Mouse (Mus musculus) kidney, postnatal 25 days (tissue): Measurements from ENCODE around the gene Smim11.

Experiments used
- DNase-seq, 2 experiments: peaks; one replicate each; pipeline ENCODE4 v3.0.0; 2021; ENCODE audit warnings: mixed read lengths in 2 of 2

Smim11 gene

GRCm38 (mm10) chr16:92300649-92301411, at the start of gene Smim11:
Gene Smim11, plus strand, starts transcription at chr16:92301286.
- DNase-seq = peak; percentile 96 to 97

- no peak for DNase-seq
These were observed 46.8 kb upstream of the Smim11 start for GRCm38 (mm10) chr16:92254316-92254715.

- DNase-seq = no peak
These were observed 33.2 kb upstream of the Smim11 start for GRCm38 (mm10) chr16:92267861-92268260.

- no peak for DNase-seq
These were observed 26.6 kb upstream of the Smim11 start for GRCm38 (mm10) chr16:92274516-92274915.

GRCm38 (mm10) chr16:92275526-92275925, 25.6 kb upstream of the Smim11 start:
- no peak for DNase-seq

- DNase-seq = no peak
These were observed 18.4 kb upstream of the Smim11 start for GRCm38 (mm10) chr16:92282671-92283070.

- no peak for DNase-seq
These were observed 16.0 kb upstream of the Smim11 start for GRCm38 (mm10) chr16:92285068-92285467.

- DNase-seq = peak; percentile 83 to 93
These were observed 14.5 kb upstream of the Smim11 start for GRCm38 (mm10) chr16:92286609-92287008.

- DNase-seq = peak; percentile 40 to 42
These were observed 12.3 kb upstream of the Smim11 start for GRCm38 (mm10) chr16:92288778-92289177.

- DNase-seq = no peak
These were observed 11.0 kb upstream of the Smim11 start for GRCm38 (mm10) chr16:92290045-92290444.

GRCm38 (mm10) chr16:92292101-92292500, 9.0 kb upstream of the Smim11 start, which contains the start of gene Kcne2:
Gene Kcne2, plus strand, starts transcription at chr16:92292389.
- DNase-seq = no peak

- DNase-seq = no peak
These were observed 6.7 kb upstream of the Smim11 start for GRCm38 (mm10) chr16:92294267-92294970.

GRCm38 (mm10) chr16:92295328-92295727, 5.8 kb upstream of the Smim11 start:
- no peak for DNase-seq

GRCm38 (mm10) chr16:92301412-92301806, 323 bp downstream of the Smim11 start:
- DNase-seq = peak; percentile 32 to 55

- no peak for DNase-seq
These were observed 903 bp downstream of the Smim11 start for GRCm38 (mm10) chr16:92301989-92302388.

GRCm38 (mm10) chr16:92302506-92302905, 1.4 kb downstream of the Smim11 start:
- no peak for DNase-seq

GRCm38 (mm10) chr16:92305519-92305918, 4.4 kb downstream of the Smim11 start:
- DNase-seq = no peak

- no peak for DNase-seq
These were observed 6.9 kb downstream of the Smim11 start for GRCm38 (mm10) chr16:92307947-92308346.

- DNase-seq = no peak
These were observed 8.0 kb downstream of the Smim11 start for GRCm38 (mm10) chr16:92309126-92309525.

GRCm38 (mm10) chr16:92313953-92314741, 13.1 kb downstream of the Smim11 start:
- peak; percentile 38 to 45 for DNase-seq

- DNase-seq = no peak
These were observed 15.1 kb downstream of the Smim11 start for GRCm38 (mm10) chr16:92316049-92316738.

- DNase-seq = peak in 1 of 2 experiments; percentile 29
These were observed 18.4 kb downstream of the Smim11 start for GRCm38 (mm10) chr16:92319353-92320109.
